Mouse (Mus musculus) c-Kit-negative CD71-positive TER-119-positive erythroid progenitor cells, embryonic 14.5 days (primary cell): ENCODE results near the gene Gm3417.
"Not testable (repeated sequence)": the region's sequence is repeated elsewhere in the genome, so short reads cannot be mapped to it uniquely, and the experiment has no call there.

Experiments
- DNase-seq: peaks from one replicate; pipeline ENCODE4 v3.0.0-alpha.2; 2013; ENCODE audit warnings: low read depth, low spot score

The Gm3417 gene

DNA sequence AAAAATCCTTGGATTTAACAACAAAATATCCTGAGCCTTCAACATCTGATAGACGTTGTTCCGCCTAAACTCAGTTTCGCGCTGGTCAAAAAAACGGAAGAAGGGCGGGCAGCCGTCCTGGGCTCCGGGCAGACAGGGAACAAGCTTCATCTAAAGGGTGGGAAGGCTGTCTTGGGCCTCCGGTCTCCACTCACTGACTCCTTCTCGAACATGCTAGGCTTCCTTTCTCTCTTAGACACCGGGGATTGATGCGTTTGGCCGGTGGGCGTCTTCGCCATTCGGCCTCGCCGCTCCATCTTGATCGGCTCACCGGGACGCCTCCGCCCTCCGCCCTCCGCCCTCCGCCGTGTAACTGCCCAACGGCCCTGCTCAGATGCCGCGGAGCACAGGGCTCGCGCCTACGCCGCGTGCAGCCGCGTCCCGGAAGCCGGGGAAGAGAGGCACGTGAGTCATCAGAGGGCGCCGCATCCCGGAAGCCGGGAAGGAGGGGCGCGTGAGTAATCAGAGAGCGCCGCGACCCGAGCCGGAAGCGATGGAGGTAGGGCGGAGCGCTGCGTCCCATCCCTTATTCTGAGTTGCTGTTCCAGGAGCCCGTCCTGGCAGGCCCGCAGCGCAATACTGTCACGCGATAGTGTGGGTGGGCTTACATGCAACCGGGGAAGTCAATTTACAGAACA lies at the start of gene Gm3417, which contains the start of gene 9030025P20Rik:
Gene Gm3417 (minus strand): TSS at position 429 of the 677 bp plus-strand sequence.
Gene 9030025P20Rik (plus strand): TSS at position 107 of the 677 bp plus-strand sequence.
- DNase-seq, result not testable (repeated sequence)

DNA sequence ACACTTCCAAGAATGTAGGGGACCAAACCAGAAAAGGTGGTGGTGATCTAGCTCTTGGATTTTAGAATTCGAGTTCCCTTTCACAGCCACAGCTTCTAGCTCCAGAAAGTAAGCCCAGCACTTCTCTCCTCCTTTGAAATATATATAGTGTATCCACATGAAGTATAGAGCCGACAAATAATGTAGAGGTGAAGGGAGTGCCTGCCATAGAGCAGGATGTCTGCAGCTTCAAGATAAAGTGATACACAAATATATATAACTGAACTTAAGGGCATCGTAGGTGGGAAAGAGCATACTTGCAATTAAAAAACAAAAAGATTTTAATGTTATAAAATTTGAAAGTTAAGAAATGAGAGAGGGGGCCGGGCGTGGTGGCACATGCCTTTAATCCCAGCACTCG lies 46.9 kb upstream of the Gm3417 start:
- not testable (repeated sequence) for DNase-seq

DNA sequence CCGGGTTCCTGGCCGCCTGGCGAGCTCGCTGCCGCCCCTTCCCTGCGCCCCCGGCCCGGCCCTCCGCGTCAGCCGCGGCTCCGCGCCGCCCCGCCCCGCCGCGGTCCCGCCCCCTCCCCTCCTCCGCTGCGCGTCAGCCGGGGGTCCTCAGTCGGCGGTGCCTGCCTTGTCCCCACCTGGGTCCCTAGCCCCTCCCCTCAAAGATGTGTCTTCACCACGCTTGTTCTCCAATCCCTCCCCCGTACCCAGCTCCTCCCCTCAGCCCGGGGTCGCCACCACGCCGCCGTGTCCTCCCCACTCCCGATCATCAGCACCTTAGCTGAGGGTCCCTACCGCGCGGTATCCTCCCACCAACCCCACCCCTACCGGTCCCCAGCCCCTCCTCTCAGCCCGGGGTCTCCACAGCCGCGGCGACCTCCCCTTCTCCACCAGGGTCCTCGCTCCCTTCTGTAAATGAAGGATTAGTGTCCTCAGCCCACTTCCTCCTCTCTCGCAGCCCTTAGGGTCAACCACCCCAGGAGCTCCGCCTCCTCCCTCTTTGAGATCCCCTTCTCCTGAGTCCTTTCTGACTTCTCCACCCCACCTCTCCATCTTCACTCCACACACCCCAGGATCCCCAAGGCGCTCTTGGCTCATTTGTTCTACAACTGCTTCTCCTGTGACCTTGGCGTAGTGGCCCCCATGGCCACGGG lies 46.1 kb upstream of the Gm3417 start:
- DNase-seq, result not testable (repeated sequence)

DNA sequence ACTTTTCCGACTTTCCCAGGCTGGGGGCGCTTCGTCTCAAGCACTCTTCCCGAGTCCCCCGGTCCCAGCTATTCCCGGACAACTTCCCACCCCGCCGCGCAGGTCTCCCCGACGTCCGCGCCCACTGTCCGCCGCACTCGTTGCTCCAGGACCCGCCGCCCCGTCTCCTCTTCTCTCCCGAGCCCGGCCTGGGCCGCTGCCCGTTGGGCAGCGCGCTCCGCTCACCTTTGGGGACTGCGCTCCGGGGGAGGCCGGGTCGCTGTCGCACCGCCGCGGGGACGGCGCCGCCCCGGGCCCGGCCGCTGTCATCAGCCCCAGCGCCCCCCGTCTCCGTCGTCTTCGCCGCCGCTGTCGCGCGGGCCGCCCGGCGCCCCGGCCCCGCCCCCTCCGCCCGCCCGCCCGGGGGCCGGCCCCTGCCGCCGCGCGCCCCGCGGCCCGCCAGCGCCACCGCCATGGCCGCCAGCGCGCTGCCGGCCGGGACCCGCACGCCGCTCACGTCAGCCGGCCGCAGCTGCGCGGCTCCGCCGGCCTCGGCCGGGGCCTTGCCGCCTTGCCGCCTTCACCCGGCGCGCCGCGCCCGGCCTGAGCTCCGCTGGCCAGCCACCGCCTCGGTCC lies 45.4 kb upstream of the Gm3417 start:
- not testable (repeated sequence) for DNase-seq

DNA sequence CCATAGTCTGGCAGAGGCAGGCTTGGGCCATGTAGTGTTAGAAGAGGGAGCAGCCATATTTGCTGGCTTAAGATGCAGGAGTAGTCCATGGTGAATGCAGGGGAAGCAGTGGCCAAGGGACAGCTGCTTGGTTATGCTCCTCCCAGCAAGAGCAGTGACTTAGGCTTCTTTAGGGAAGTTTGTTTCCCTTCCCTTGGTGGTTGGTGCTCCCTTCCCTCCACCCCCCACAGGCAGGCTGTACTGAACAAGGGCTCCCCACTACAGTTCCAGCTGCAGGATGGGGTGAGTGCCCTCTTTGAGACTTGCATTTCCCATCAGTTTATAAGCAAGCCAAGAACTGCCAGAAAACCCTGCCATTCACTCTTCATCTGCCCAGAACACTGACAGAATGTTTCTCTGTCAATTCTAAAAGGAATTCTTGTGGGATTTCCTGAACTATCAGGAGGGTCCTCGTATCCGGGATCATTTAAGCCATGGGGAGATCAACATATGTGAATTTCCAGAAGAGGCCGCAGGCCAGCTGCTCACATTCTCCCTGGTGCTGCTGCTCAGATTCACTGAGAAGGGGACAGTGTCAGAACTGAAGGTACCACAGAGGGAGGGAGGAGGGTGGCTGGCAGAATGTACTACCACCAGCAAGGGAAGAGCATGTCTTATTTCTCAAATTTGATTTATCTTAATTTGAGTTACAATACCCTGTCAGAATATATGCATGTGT lies 43.1 kb upstream of the Gm3417 start:
- not testable (repeated sequence) for DNase-seq

DNA sequence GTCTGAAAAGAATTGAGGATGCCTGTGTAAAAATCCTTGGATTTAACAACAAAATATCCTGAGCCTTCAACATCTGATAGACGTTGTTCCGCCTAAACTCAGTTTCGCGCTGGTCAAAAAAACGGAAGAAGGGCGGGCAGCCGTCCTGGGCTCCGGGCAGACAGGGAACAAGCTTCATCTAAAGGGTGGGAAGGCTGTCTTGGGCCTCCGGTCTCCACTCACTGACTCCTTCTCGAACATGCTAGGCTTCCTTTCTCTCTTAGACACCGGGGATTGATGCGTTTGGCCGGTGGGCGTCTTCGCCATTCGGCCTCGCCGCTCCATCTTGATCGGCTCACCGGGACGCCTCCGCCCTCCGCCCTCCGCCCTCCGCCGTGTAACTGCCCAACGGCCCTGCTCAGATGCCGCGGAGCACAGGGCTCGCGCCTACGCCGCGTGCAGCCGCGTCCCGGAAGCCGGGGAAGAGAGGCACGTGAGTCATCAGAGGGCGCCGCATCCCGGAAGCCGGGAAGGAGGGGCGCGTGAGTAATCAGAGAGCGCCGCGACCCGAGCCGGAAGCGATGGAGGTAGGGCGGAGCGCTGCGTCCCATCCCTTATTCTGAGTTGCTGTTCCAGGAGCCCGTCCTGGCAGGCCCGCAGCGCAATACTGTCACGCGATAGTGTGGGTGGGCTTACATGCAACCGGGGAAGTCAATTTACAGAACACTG lies 31.3 kb upstream of the Gm3417 start, which contains the start of gene Gm3435:
Gene Gm3435 (plus strand): TSS at position 471 of the 708 bp plus-strand sequence.
- not testable (repeated sequence) for DNase-seq

DNA sequence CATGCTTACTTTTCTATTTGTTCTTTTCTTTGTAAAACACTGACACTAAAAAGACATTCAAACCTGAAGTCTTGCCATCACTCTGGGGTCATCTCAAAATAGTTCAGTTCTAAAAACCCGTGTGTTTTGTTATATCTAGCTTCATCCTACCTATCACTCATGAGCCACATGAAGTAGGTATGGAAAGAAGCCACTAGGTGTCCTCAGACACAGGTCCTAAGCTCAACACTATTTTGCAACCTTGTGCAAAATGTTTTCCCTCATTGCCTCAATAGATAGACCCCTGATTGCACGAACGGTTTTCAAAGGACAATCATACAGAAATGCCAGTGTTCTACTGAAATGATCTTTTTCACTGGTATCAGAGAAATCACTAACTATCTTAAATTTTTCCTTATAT lies 30.5 kb upstream of the Gm3417 start:
- DNase-seq, result not testable (repeated sequence)

DNA sequence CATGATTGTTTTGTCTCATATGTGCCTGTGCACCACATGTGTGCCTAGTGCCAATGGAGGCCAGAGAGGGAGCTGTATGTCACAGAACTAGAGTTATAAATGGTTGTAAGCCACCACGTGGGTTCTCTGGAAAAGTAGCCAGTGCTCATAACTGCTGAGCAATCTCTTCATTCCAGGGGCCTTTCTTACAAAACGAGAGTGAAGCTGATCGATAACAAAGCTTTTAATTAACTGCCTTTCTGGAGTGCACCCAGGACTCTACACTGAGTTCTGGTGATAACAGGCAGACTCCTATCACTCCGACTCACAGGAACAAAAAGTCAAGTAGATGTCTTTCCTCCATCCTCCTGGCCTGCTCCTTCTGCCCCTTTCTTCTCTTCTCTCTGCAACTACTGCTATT lies 21.5 kb upstream of the Gm3417 start:
- not testable (repeated sequence) for DNase-seq

DNA sequence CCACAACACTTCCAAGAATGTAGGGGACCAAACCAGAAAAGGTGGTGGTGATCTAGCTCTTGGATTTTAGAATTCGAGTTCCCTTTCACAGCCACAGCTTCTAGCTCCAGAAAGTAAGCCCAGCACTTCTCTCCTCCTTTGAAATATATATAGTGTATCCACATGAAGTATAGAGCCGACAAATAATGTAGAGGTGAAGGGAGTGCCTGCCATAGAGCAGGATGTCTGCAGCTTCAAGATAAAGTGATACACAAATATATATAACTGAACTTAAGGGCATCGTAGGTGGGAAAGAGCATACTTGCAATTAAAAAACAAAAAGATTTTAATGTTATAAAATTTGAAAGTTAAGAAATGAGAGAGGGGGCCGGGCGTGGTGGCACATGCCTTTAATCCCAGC lies 15.6 kb upstream of the Gm3417 start:
- DNase-seq, result not testable (repeated sequence)

DNA sequence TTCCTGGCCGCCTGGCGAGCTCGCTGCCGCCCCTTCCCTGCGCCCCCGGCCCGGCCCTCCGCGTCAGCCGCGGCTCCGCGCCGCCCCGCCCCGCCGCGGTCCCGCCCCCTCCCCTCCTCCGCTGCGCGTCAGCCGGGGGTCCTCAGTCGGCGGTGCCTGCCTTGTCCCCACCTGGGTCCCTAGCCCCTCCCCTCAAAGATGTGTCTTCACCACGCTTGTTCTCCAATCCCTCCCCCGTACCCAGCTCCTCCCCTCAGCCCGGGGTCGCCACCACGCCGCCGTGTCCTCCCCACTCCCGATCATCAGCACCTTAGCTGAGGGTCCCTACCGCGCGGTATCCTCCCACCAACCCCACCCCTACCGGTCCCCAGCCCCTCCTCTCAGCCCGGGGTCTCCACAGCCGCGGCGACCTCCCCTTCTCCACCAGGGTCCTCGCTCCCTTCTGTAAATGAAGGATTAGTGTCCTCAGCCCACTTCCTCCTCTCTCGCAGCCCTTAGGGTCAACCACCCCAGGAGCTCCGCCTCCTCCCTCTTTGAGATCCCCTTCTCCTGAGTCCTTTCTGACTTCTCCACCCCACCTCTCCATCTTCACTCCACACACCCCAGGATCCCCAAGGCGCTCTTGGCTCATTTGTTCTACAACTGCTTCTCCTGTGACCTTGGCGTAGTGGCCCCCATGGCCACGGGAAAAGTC lies 14.7 kb upstream of the Gm3417 start:
- DNase-seq, result not testable (repeated sequence)

DNA sequence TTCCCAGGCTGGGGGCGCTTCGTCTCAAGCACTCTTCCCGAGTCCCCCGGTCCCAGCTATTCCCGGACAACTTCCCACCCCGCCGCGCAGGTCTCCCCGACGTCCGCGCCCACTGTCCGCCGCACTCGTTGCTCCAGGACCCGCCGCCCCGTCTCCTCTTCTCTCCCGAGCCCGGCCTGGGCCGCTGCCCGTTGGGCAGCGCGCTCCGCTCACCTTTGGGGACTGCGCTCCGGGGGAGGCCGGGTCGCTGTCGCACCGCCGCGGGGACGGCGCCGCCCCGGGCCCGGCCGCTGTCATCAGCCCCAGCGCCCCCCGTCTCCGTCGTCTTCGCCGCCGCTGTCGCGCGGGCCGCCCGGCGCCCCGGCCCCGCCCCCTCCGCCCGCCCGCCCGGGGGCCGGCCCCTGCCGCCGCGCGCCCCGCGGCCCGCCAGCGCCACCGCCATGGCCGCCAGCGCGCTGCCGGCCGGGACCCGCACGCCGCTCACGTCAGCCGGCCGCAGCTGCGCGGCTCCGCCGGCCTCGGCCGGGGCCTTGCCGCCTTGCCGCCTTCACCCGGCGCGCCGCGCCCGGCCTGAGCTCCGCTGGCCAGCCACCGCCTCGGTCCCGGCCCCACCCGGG lies 14.0 kb upstream of the Gm3417 start:
- not testable (repeated sequence) for DNase-seq

DNA sequence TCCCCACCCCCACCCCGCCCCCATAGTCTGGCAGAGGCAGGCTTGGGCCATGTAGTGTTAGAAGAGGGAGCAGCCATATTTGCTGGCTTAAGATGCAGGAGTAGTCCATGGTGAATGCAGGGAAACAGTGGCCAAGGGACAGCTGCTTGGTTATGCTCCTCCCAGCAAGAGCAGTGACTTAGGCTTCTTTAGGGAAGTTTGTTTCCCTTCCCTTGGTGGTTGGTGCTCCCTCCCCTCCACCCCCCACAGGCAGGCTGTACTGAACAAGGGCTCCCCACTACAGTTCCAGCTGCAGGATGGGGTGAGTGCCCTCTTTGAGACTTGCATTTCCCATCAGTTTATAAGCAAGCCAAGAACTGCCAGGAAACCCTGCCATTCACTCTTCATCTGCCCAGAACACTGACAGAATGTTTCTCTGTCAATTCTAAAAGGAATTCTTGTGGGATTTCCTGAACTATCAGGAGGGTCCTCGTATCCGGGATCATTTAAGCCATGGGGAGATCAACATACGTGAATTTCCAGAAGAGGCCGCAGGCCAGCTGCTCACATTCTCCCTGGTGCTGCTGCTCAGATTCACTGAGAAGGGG lies 11.6 kb upstream of the Gm3417 start:
- DNase-seq, result not testable (repeated sequence)

DNA sequence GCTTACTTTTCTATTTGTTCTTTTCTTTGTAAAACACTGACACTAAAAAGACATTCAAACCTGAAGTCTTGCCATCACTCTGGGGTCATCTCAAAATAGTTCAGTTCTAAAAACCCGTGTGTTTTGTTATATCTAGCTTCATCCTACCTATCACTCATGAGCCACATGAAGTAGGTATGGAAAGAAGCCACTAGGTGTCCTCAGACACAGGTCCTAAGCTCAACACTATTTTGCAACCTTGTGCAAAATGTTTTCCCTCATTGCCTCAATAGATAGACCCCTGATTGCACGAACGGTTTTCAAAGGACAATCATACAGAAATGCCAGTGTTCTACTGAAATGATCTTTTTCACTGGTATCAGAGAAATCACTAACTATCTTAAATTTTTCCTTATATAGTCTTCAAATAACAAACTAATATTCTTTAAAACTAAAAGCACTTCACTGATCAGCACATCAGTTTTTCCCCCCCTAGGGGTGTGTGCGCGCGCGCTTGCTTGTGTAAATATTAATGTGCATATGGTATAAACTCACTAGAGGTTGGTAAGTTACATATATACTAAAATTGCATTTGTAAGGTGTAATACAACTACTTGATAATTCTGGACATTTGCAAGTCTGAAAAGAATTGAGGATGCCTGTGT lies 750 bp downstream of the Gm3417 start:
- not testable (repeated sequence) for DNase-seq

DNA sequence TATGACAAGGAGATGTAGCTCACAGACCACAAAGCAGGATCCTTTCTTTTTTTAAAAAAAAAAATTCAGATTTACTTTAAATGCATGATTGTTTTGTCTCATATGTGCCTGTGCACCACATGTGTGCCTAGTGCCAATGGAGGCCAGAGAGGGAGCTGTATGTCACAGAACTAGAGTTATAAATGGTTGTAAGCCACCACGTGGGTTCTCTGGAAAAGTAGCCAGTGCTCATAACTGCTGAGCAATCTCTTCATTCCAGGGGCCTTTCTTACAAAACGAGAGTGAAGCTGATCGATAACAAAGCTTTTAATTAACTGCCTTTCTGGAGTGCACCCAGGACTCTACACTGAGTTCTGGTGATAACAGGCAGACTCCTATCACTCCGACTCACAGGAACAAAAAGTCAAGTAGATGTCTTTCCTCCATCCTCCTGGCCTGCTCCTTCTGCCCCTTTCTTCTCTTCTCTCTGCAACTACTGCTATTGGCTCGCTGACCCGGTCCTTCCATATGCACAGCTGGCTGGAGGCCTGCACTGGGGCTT lies 10.1 kb downstream of the Gm3417 start:
- not testable (repeated sequence) for DNase-seq

DNA sequence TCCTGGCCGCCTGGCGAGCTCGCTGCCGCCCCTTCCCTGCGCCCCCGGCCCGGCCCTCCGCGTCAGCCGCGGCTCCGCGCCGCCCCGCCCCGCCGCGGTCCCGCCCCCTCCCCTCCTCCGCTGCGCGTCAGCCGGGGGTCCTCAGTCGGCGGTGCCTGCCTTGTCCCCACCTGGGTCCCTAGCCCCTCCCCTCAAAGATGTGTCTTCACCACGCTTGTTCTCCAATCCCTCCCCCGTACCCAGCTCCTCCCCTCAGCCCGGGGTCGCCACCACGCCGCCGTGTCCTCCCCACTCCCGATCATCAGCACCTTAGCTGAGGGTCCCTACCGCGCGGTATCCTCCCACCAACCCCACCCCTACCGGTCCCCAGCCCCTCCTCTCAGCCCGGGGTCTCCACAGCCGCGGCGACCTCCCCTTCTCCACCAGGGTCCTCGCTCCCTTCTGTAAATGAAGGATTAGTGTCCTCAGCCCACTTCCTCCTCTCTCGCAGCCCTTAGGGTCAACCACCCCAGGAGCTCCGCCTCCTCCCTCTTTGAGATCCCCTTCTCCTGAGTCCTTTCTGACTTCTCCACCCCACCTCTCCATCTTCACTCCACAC lies 16.9 kb downstream of the Gm3417 start:
- DNase-seq, result not testable (repeated sequence)

DNA sequence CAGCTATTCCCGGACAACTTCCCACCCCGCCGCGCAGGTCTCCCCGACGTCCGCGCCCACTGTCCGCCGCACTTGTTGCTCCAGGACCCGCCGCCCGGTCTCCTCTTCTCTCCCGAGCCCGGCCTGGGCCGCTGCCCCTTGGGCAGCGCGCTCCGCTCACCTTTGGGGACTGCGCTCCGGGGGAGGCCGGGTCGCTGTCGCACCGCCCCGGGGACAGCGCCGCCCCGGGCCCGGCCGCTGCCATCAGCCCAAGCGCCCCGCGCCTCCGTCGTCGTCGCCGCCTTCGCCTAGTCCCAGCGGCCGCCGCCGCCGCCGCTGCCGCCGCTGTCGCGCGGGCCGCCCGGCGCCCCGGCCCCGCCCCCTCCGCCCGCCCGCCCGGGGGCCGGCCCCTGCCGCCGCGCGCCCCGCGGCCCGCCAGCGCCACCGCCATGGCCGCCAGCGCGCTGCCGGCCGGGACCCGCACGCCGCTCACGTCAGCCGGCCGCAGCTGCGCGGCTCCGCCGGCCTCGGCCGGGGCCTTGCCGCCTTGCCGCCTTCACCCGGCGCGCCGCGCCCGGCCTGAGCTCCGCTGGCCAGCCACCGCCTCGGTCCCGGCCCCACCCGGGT lies 17.5 kb downstream of the Gm3417 start, which contains the start of gene Phf10:
Gene Phf10 (minus strand): TSS at position 323 of the 606 bp plus-strand sequence.
- not testable (repeated sequence) for DNase-seq

DNA sequence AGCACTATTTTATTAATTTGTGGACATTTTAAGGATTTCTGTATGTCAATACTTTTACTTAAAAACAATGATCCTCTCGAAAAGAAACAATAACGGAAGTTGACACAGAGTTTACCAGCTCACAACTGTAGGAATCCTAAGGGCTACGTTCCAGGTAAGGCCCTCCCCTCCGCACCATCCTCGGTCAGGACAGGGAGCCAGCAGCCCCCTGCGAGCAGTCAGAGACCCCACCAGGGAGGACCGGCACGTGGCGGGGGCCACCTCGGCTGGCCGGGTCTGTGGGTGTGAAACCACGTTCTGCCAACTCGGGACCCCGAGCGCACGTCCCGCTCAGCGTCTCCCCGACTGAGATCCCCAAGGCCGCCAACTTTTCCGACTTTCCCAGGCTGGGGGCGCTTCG lies 18.1 kb downstream of the Gm3417 start:
- DNase-seq, result no peak

DNA sequence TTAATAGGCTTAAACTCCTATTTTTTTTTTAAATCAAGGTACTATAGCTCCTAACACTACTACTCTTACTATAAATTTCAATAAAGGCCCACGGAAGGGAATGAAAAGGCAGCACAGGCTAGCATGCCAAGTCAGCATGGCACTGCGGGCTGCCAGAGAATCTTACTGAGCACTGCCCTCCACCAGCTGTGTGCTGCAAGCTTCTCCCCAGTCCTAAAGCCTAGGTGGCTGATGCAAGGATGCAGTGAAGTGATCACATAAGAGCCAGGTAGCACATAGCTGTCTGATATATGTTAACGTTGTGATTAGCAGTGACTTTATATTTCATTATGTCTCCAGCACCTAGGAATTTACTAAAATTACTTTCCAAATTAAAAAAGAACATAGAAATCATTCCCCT lies 18.6 kb downstream of the Gm3417 start:
- DNase-seq, result peak; percentile 46
